Mouse (Mus musculus): Measurements from ENCODE around the gene Spag9. TPM values are rescaled to one million over a fixed set of nuclear protein-coding genes. Genes with fewer than 3 reads are reported as not detected.

Spag9 gene
- polyA plus RNA-seq, 1 experiment = 126 TPM

GRCm38 (mm10) chr11:94121501-94121900 is 125.6 kb downstream of the Spag9 start:
- Histone ChIP-seq H3K4me1 (ENCODE audit: control insufficient read depth, insufficient read depth, low read length) (peaks cover 2% of the 10 kb centered on the region; the same call in 1 of the 2 replicates), H3K27ac (ENCODE audit: insufficient read depth, low read length) (peak overlapping the region; percentile 94), H3K4me3 (ENCODE audit: insufficient read depth, low read length) (no peak overlapping the region)
- no peak for TF ChIP-seq CTCF (IDR thresholded peaks at IDR 0.05; ENCODE audit: extremely low read depth, insufficient read depth, low read length)
- no peak for TF ChIP-seq POLR2A (IDR thresholded peaks at IDR 0.05; ENCODE audit: extremely low read depth, insufficient read depth, low read length)

- no peak overlapping the region for H3K4me3 ChIP-seq (ENCODE audit: insufficient read depth, low read length)
- no peak for TF ChIP-seq POLR2A (IDR thresholded peaks at IDR 0.05; ENCODE audit: extremely low read depth, insufficient read depth, low read length)
- TF ChIP-seq CTCF (IDR thresholded peaks at IDR 0.05; ENCODE audit: extremely low read depth, insufficient read depth, low read length) = no peak
- peaks cover 2% of the 10 kb centered on the region; the same call in 1 of the 2 replicates for H3K4me1 ChIP-seq (ENCODE audit: control insufficient read depth, insufficient read depth, low read length)
- H3K27ac ChIP-seq (ENCODE audit: insufficient read depth, low read length) = no peak overlapping the region
These were observed 126.6 kb downstream of the Spag9 start for GRCm38 (mm10) chr11:94122341-94123030.

- TF ChIP-seq POLR2A (IDR thresholded peaks at IDR 0.05; ENCODE audit: extremely low read depth, insufficient read depth, low read length) (no peak), CTCF (IDR thresholded peaks at IDR 0.05; ENCODE audit: extremely low read depth, insufficient read depth, low read length) (no peak)
- Histone ChIP-seq H3K4me3 (ENCODE audit: insufficient read depth, low read length) (no peak overlapping the region), H3K4me1 (ENCODE audit: control insufficient read depth, insufficient read depth, low read length) (no peaks in the 10 kb centered on the region), H3K27ac (ENCODE audit: insufficient read depth, low read length) (no peak overlapping the region)
These were observed 130.8 kb downstream of the Spag9 start for GRCm38 (mm10) chr11:94126701-94127100.

GRCm38 (mm10) chr11:94127966-94128365 is 132.1 kb downstream of the Spag9 start:
- Histone ChIP-seq H3K27ac (ENCODE audit: insufficient read depth, low read length) (no peak overlapping the region), H3K4me3 (ENCODE audit: insufficient read depth, low read length) (no peak overlapping the region), H3K4me1 (ENCODE audit: control insufficient read depth, insufficient read depth, low read length) (no peaks in the 10 kb centered on the region)
- TF ChIP-seq POLR2A (IDR thresholded peaks at IDR 0.05; ENCODE audit: extremely low read depth, insufficient read depth, low read length) = no peak
- peak; percentile 98 for TF ChIP-seq CTCF (IDR thresholded peaks at IDR 0.05; ENCODE audit: extremely low read depth, insufficient read depth, low read length)

- Histone ChIP-seq H3K4me3 (ENCODE audit: insufficient read depth, low read length) (no peak overlapping the region), H3K27ac (ENCODE audit: insufficient read depth, low read length) (no peak overlapping the region), H3K4me1 (ENCODE audit: control insufficient read depth, insufficient read depth, low read length) (no peaks in the 10 kb centered on the region)
- no peak for TF ChIP-seq CTCF (IDR thresholded peaks at IDR 0.05; ENCODE audit: extremely low read depth, insufficient read depth, low read length)
- TF ChIP-seq POLR2A (IDR thresholded peaks at IDR 0.05; ENCODE audit: extremely low read depth, insufficient read depth, low read length) = no peak
These were observed 132.6 kb downstream of the Spag9 start for GRCm38 (mm10) chr11:94128506-94128905.

- peak; percentile 38; the same call in 1 of the 2 replicates for TF ChIP-seq POLR2A (IDR thresholded peaks at IDR 0.05; ENCODE audit: extremely low read depth, insufficient read depth, low read length)
- TF ChIP-seq CTCF (IDR thresholded peaks at IDR 0.05; ENCODE audit: extremely low read depth, insufficient read depth, low read length) = peak; percentile 91
- no peak overlapping the region for H3K27ac ChIP-seq (ENCODE audit: insufficient read depth, low read length)
- H3K4me1 ChIP-seq (ENCODE audit: control insufficient read depth, insufficient read depth, low read length) = no peaks in the 10 kb centered on the region
These were observed 133.6 kb downstream of the Spag9 start for GRCm38 (mm10) chr11:94129261-94130059.

GRCm38 (mm10) chr11:94130118-94131095 is 134.5 kb downstream of the Spag9 start:
- H3K4me1 ChIP-seq (ENCODE audit: control insufficient read depth, insufficient read depth, low read length) = no peaks in the 10 kb centered on the region
- no peak overlapping the region for H3K4me3 ChIP-seq (ENCODE audit: insufficient read depth, low read length)
- TF ChIP-seq POLR2A (IDR thresholded peaks at IDR 0.05; ENCODE audit: extremely low read depth, insufficient read depth, low read length) (no peak), CTCF (IDR thresholded peaks at IDR 0.05; ENCODE audit: extremely low read depth, insufficient read depth, low read length) (no peak)
- no peak overlapping the region for H3K27ac ChIP-seq (ENCODE audit: insufficient read depth, low read length)

More at GRCm38 (mm10) chr11:94129261-94130059, 133.6 kb downstream of the Spag9 start:
- no peak overlapping the region for H3K4me3 ChIP-seq (ENCODE audit: insufficient read depth, low read length)

GRCm38 (mm10) chr11:94133344-94133955 is 137.6 kb downstream of the Spag9 start:
- TF ChIP-seq CTCF (IDR thresholded peaks at IDR 0.05; ENCODE audit: extremely low read depth, insufficient read depth, low read length) = peak; percentile 93
- no peak for TF ChIP-seq POLR2A (IDR thresholded peaks at IDR 0.05; ENCODE audit: extremely low read depth, insufficient read depth, low read length)
- H3K4me1 ChIP-seq (ENCODE audit: control insufficient read depth, insufficient read depth, low read length) = no peaks in the 10 kb centered on the region
- H3K4me3 ChIP-seq (ENCODE audit: insufficient read depth, low read length) = no peak overlapping the region
- no peak overlapping the region for H3K27ac ChIP-seq (ENCODE audit: insufficient read depth, low read length)
